Mouse (Mus musculus) monocyte, adult 2 months (primary cell): ENCODE measurements around the gene Dip2c.

Experiments
- DNase-seq, 2 experiments: peaks; one replicate each; pipeline ENCODE4 v3.0.0; 2022; ENCODE audit warnings: low spot score in 2 of 2, low read depth in 1 of 2

The Dip2c gene

GRCm38 (mm10) chr13:9660711-9661110 lies 384.4 kb downstream of the Dip2c start:
- DNase-seq = no peak

DNA sequence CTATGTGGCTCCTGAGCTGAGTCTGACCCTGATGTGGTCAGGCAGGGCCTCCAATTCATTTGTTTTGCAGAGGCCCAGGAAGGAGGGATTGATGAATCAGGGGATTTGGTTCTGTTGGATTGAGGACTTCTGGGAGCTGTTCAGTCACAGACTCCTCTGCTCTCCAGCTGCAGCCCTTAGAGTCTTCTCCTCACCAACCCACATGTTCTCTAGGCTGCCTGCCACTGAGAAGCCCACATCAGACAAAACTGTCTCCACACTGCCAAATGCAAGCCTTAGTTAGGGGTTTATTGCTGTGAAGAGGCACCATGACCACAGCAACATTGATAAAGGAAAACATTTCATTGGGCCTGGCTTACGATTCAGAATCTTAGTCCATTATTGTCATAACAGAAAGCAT lies 387.3 kb downstream of the Dip2c start:
- DNase-seq = no peak

- no peak for DNase-seq
These were observed 391.7 kb downstream of the Dip2c start for GRCm38 (mm10) chr13:9667954-9668496.

- DNase-seq = no peak
These were observed 392.9 kb downstream of the Dip2c start for GRCm38 (mm10) chr13:9669246-9669645.

DNA sequence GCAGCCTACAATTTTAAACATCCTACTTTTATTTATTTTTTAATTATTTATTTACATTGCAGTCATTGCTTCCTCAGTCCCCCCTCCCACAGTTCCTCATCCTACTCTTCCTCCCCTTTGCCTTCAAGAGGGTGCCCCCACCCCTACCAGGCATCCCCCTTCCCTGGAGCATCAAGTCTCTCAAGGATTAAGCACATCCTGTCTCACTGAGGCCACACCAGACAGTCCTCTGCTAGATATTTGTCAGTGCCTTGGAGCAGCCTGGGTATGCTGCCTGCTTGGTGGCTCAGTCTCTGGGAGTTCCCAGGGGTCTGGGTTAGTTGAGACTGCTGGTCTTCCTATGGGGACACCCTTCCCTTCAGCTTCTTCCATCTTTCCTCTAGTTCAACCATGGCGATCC lies 397.8 kb downstream of the Dip2c start:
- DNase-seq = no peak

- DNase-seq = no peak
These were observed 405.2 kb downstream of the Dip2c start for GRCm38 (mm10) chr13:9681492-9681891.

DNA sequence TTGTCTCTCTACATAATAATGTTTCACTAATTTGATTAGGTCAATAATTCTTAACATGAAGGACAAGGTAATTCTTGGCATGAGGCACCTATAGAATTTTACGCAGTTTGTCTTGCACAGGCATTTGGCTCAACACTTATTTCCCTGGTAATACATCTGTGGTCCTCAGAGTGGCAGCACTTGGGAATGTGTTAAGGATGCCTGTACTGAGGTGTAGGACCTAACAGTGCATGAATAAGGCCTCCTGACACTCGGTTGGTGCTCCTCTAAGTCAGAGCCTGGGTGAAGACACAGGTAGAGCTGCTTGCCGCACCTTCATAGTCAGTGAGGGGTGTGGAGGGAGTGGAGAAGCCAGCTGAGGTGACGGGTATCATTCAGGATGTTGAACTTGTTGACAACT lies 407.0 kb downstream of the Dip2c start:
- DNase-seq = no peak

DNA sequence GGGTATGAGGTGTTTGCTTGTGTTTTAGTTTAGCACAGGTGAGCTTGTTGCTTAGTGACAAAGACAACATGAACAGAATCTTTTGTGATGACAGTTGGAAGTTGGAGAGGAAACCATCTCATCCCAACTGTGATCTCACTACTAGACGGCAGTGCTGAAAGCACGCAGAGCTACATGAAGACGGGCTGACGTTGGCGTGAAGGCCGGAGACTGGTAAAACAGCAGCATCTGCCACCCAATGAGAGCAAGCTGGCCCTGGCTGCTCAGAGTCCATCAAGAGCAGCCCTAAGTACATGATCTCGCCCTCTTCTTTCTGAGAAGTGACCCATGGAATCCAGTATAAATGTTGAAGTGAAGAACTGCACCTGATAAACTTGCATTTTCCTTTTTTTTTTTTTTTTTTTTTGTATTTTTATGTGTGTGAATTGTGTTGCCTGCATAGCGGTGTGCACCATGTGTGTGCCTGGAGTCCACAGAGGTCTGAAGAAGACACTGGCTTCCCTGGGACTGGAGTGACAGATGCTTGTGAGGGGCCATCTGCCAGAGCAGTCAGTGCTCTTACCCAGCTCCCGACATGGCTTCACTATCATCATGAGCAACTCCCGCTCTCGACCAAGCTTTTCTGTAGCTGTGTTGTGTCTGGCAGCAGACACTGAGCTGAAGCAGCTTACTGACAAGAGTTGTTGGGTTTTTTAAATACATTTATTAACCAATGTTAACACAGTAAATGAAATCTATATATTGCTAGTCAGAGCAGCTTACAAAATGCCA lies 408.0 kb downstream of the Dip2c start:
- no peak for DNase-seq

DNA sequence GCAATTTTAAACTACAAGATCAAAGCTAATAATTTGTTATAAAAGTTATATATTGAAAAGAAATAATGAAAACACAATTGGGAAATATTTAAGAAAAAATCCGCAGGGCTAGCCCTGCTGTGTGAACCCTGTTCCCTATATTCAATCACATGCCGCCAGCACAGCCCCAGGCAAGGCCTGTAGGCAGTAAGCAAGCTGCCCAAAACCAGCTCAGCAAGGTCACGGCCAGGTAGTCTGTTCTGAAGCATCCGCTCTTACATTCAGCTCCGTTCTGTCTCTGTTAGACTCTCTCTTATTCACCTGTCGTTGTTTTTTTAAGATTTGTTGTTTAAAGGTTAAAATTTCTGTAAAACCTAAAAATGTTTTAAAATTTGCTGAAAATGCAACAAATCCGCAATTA lies 409.9 kb downstream of the Dip2c start:
- no peak for DNase-seq

DNA sequence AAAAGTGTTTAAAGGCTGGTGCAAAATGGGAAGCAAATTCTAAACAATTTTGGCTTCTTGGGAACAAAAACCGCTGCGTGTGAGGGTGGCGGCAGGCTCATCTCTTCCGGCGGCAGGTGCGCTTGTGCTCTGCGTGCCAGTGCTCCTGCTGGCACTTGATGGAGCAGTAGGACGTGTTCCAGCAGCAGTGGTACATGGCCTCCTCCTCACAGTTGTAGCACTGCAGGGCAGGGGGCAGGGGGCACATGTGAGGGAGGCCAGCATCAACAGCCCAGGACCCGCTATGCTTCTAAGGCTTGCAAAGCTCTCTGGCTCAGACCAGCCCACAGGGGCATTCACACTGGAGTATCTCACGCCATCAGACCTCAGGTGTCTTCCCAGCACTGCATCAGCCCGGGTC lies 410.4 kb downstream of the Dip2c start:
- no peak for DNase-seq

GRCm38 (mm10) chr13:9689366-9689765 lies 413.0 kb downstream of the Dip2c start:
- DNase-seq = no peak

DNA sequence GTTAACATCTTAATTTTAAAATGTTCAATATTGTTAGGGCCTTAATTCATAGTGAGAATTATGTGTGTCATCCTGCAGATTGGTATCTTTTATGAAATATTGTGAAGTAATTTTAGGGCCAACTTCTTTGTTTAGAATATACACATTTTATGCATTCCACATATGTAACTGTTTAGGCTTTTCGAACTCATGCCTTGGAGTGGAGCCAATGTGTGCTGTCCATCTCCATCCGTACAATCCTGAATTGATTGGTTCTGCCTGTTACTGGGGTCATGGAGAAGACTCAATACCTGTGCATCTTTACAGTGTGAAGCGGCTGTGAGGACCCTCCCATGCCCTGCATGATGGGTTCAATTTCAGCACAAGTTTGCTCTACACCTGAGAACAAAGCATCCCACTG lies 416.5 kb downstream of the Dip2c start:
- no peak for DNase-seq

- DNase-seq = no peak
These were observed 418.3 kb downstream of the Dip2c start for GRCm38 (mm10) chr13:9694651-9695050.

DNA sequence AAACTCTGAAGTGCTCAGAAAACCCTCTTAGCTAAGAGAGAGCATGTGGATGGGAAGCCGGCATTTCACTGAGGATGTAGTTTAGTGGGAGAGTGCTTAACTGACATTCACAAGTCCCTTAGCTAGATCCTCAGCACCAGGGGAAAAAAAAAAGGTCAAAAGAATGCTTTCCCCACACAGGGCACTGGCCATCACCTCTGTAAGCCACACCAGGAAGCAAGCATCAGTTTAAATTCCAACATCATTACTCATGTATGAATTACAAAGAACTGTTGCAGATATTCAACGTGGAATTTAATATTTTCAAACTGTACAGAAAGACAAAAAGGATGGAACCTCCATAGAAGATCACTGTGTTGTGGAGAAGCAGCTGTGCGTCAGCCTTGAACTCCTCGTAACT lies 419.1 kb downstream of the Dip2c start:
- no peak for DNase-seq

GRCm38 (mm10) chr13:9695809-9696208 lies 419.5 kb downstream of the Dip2c start:
- DNase-seq = no peak

GRCm38 (mm10) chr13:9697340-9697739 lies 421.0 kb downstream of the Dip2c start:
- DNase-seq = no peak

DNA sequence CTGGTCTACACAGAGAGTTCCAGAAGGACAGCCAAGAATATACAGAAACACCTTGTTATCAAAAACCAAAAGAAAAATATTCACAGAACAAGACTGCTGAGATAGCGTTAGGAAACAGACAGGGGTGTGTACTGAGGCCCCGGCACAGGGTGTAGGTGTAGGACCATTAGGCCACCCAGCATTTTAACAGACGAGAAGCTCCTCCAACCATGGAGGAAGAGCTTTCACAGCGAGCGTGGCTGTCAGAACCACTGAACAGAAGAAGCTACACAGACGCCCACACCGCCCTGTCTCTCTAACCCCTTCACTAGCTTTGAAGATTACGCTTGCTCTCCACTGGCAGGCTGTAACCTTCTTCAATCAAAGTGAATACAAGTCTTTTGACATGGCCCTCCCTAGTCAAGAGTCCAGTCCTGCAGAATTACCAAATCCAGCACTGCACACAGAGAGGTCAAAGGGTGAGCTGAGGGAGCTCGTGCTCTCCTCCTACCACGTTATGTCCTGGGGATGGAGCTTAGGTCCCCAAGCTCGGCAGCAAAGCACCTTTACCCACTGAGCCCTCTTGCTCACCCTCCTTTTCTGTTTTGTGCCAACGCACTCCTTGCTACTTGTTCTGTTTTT lies 426.4 kb downstream of the Dip2c start:
- DNase-seq = no peak

GRCm38 (mm10) chr13:9706720-9707119 lies 430.4 kb downstream of the Dip2c start:
- DNase-seq = no peak

DNA sequence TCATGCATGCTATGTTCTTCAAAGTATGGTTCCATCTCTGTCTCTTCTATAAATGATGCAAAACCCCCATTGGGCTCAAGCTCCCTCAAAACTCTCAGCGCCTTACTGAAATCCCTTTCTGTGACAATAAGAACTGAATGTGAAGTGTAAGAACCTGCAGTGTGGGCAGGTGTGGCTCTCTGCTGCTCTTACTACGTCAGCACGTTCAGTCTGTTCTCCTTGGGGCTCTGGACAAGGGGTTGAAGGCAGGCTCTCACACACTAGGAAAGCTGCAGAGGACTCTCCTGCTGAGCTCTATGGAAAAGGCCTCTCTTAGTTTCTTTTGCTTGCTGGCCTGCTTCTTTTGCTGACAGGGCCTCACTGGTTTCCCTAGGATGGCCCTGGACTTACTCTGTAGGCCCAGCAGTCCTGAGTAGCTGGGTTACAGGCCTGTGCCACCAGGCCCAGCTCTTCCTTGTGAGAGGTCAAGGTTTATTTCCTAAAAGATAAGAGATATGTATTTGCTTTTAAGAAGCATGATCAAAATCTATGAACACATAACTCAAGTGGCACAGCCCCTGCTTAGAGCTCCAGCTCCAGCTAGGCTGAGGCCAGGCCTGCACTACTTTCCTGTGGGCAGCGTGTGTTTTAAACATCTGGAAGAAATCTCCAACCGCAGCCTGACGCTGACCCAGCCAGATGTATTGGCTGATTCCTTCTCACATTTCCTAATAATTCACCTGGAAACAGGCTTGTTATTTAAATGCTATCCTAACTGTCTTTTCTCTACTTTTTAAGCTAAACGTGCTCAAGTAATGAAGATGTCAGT lies 432.3 kb downstream of the Dip2c start:
- DNase-seq = no peak

DNA sequence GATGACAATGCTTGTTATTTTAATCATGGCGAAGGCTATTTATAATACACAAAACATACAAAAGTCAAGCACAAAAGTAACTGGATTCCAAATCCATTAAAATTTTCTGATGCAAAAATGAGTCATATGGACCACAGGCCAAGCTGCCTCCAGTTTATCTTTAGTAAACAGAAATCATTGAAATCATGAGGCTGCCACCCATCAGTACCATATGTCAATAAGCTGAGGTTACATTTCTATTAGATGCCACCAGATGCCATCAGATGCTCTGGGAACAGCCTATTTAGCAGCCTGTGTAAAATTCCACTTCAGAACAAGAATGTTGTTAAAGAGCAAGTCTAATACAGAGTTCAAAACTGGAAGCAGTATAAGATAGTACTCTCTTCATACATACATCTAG lies 436.1 kb downstream of the Dip2c start:
- no peak for DNase-seq

DNA sequence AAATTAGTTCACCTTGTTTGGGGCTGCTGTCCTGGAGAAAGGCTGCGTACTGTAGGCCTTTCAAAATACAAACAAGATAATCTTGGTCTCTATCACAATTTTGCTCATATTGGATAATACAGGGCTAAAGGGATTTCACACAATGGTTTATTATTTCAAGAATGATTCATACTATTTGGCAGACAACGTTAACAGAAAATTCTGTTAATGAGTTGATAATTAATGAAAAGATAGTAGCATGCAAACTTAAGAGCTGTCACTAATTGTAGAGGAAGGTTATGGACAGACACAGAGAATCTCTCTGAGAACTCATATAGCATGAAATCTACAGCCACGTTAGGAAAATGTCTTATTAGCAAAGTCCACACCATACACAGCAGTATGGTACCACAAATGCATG lies 436.6 kb downstream of the Dip2c start:
- no peak for DNase-seq
